Mouse (Mus musculus) G1E (cell line): ENCODE measurements around the gene Eya3. TPM values are rescaled to one million over a fixed set of nuclear protein-coding genes. Genes with fewer than 3 reads are reported as not detected.

Experiments used
- ATAC-seq: 2 replicates; pipeline ENCODE4 v1.8.0; 2016; ENCODE audit warnings: mild to moderate bottlenecking; ENCODE audit not compliant: insufficient number of reproducible peaks, poor library complexity, low FRiP score, severe bottlenecking; ENCODE audit errors: extremely low read depth
- DNase-seq: peaks from one replicate; pipeline ENCODE4 v3.0.0; 2012; ENCODE audit warnings: low spot score
- H3K27me3 ChIP-seq: 2 replicates; pipeline ENCODE4 v1.6.1; 2012; ENCODE audit warnings: mild to moderate bottlenecking, low read length, inconsistent platforms; ENCODE audit not compliant: insufficient read depth
- H3K36me3 ChIP-seq: replicated peaks from 2 replicates; pipeline ENCODE3; 2012; ENCODE audit warnings: mild to moderate bottlenecking, inconsistent platforms
- H3K4me1 ChIP-seq: 2 replicates; pipeline ENCODE4 v1.6.1; 2012; ENCODE audit warnings: low read depth, low read length, inconsistent platforms, mixed read lengths; ENCODE audit not compliant: insufficient read depth
- H3K4me3 ChIP-seq: 2 replicates; pipeline ENCODE4 v1.5.1; 2012; ENCODE audit warnings: low read depth, mild to moderate bottlenecking, inconsistent platforms, low read length, moderate library complexity, mixed read lengths
- H3K9me3 ChIP-seq: replicated peaks from 2 replicates; pipeline ENCODE4 v1.6.1; 2012; ENCODE audit warnings: inconsistent platforms
- CTCF ChIP-seq: IDR thresholded peaks from 2 replicates; pipeline ENCODE4 v1.5.1; 2012; ENCODE audit warnings: low read depth, low read length, inconsistent platforms, mixed read lengths
- GATA1 ChIP-seq: IDR thresholded peaks from 2 replicates; pipeline ENCODE4 v1.6.1; 2012; ENCODE audit warnings: borderline replicate concordance, low read length, inconsistent platforms, mixed read lengths
- GATA2 ChIP-seq: IDR thresholded peaks from 2 replicates; pipeline ENCODE4 v1.6.1; 2012; ENCODE audit warnings: low read depth, low read length, inconsistent platforms, borderline replicate concordance
- POLR2AphosphoS5 ChIP-seq: IDR thresholded peaks from 2 replicates; pipeline ENCODE4 v1.6.1; 2012; ENCODE audit warnings: low read depth, low read length, inconsistent platforms; ENCODE audit not compliant: insufficient replicate concordance
- TAL1 ChIP-seq: conservative IDR thresholded peaks from 2 replicates; pipeline ENCODE4 v1.6.1; 2012; ENCODE audit warnings: low read depth, low read length, inconsistent platforms, mixed read lengths
- polyA plus RNA-seq: library from polyadenylated mRNA; stranded (reverse); fragments of >175 nt; gene quantifications from 2 replicates; pipeline ENCODE4 v1.2.3, GENCODE M21; 2012
- total RNA-seq, 2 experiments: library from RNA; stranded (forward) in 1 of 2; stranded (reverse) in 1 of 2; fragments of 200-1000 nt in 1 of 2; fragments of >200 nt in 1 of 2; fragmentation: Nextera tagmentation in 1 of 2; gene quantifications; 2 replicates each; pipeline ENCODE4 v1.2.3; 2014 to 2017

Gene Eya3
- total and polyA plus RNA-seq, 3 experiments, result 4.3 to 101 (median 35.0) TPM

GRCm38 (mm10) chr4:132767914-132768876 lies 129.4 kb downstream of the Eya3 start, which contains the start of gene Rpa2:
Gene Rpa2 (plus strand): TSS chr4:132768332.
- H3K27me3 ChIP-seq, result no peaks in the 10 kb centered on the region
- peak within 1 kb of the TSS; percentile 93 for H3K4me3 ChIP-seq
- H3K9me3 ChIP-seq, result no peaks in the 10 kb centered on the region
- no peak for TF ChIP-seq GATA1
- ATAC-seq, result peak; percentile 98
- DNase-seq, result peak; percentile 93
- peaks cover 39% of the 10 kb centered on the region for H3K36me3 ChIP-seq
- H3K4me1 ChIP-seq, result peaks cover 32% of the 10 kb centered on the region

GRCm38 (mm10) chr4:132771776-132772175 lies 133.0 kb downstream of the Eya3 start:
- ATAC-seq, result no peak
- H3K9me3 ChIP-seq, result no peaks in the 10 kb centered on the region
- DNase-seq, result no peak
- TF ChIP-seq POLR2AphosphoS5 (no peak), GATA2 (no peak), TAL1 (no peak), GATA1 (no peak), CTCF (no peak)
- peaks cover 75% of the 10 kb centered on the region for H3K36me3 ChIP-seq
- no peaks in the 10 kb centered on the region for H3K27me3 ChIP-seq
- H3K4me3 ChIP-seq, result no peak overlapping the region
- peaks cover 40% of the 10 kb centered on the region for H3K4me1 ChIP-seq

Other genes starting within 250 kb of the Eya3 start
- 72.5 and 86.2 TPM in 2 replicates for gene Phactr4, start 216.5 kb upstream of the Eya3 start, total RNA-seq (2014; fragmentation: Nextera tagmentation)
- gene Phactr4, start 216.5 kb upstream of the Eya3 start, total RNA-seq (2017), result 5.5 and 7.7 TPM in 2 replicates
- 15.0 and 15.2 TPM in 2 replicates for gene Phactr4, start 216.5 kb upstream of the Eya3 start, polyA plus RNA-seq
- 20.5 and 21.2 TPM in 2 replicates for gene Med18, start 175.1 kb upstream of the Eya3 start, total RNA-seq (2014; fragmentation: Nextera tagmentation)
- 20.9 and 22.2 TPM in 2 replicates for gene Med18, start 175.1 kb upstream of the Eya3 start, total RNA-seq (2017)
- 7.8 and 8.1 TPM in 2 replicates for gene Med18, start 175.1 kb upstream of the Eya3 start, polyA plus RNA-seq
- gene Sesn2, start 128.5 kb upstream of the Eya3 start, total RNA-seq (2014; fragmentation: Nextera tagmentation), result 51.6 and 51.8 TPM in 2 replicates
- gene Sesn2, start 128.5 kb upstream of the Eya3 start, total RNA-seq (2017), result 7.5 and 8.4 TPM in 2 replicates
- 38.4 and 41.0 TPM in 2 replicates for gene Sesn2, start 128.5 kb upstream of the Eya3 start, polyA plus RNA-seq
- 797 and 914 TPM in 2 replicates for gene Atpif1, start 105.3 kb upstream of the Eya3 start, total RNA-seq (2014; fragmentation: Nextera tagmentation)
- 868 and 1,005 TPM in 2 replicates for gene Atpif1, start 105.3 kb upstream of the Eya3 start, total RNA-seq (2017)
- 155 and 240 TPM in 2 replicates for gene Atpif1, start 105.3 kb upstream of the Eya3 start, polyA plus RNA-seq
- 240 and 275 TPM in 2 replicates for gene Dnajc8, start 103.4 kb upstream of the Eya3 start, total RNA-seq (2014; fragmentation: Nextera tagmentation)
- gene Dnajc8, start 103.4 kb upstream of the Eya3 start, total RNA-seq (2017), result 329 and 337 TPM in 2 replicates
- gene Dnajc8, start 103.4 kb upstream of the Eya3 start, polyA plus RNA-seq, result 164 and 213 TPM in 2 replicates
- gene Ptafr, start 74.9 kb upstream of the Eya3 start, total RNA-seq (2014; fragmentation: Nextera tagmentation), result not detected in 2 replicates
- gene Ptafr, start 74.9 kb upstream of the Eya3 start, total RNA-seq (2017), result 2.0 and 2.1 TPM in 2 replicates
- 0.02 and 0.03 TPM in 2 replicates for gene Ptafr, start 74.9 kb upstream of the Eya3 start, polyA plus RNA-seq
- 0.75 and 1.2 TPM in 2 replicates for gene Xkr8, start 93.6 kb downstream of the Eya3 start, total RNA-seq (2014; fragmentation: Nextera tagmentation)
- 1.6 and 5.1 TPM in 2 replicates for gene Xkr8, start 93.6 kb downstream of the Eya3 start, total RNA-seq (2017)
- gene Xkr8, start 93.6 kb downstream of the Eya3 start, polyA plus RNA-seq, result 0.17 and 0.46 TPM in 2 replicates
- not detected in 2 replicates for gene Smpdl3b, start 118.3 kb downstream of the Eya3 start, total RNA-seq (2014; fragmentation: Nextera tagmentation)
- 0.23 and 0.33 TPM in 2 replicates for gene Smpdl3b, start 118.3 kb downstream of the Eya3 start, total RNA-seq (2017)
- gene Smpdl3b, start 118.3 kb downstream of the Eya3 start, polyA plus RNA-seq, result 0.04 and 0.08 TPM in 2 replicates
- gene Rpa2, start 129.3 kb downstream of the Eya3 start, total RNA-seq (2014; fragmentation: Nextera tagmentation), result 48.8 and 56.5 TPM in 2 replicates
- 76.3 and 83.1 TPM in 2 replicates for gene Rpa2, start 129.3 kb downstream of the Eya3 start, total RNA-seq (2017)
- gene Rpa2, start 129.3 kb downstream of the Eya3 start, polyA plus RNA-seq, result 109 and 132 TPM in 2 replicates
- 0.38 TPM in 1 of 2 replicates, not detected in the other for gene Themis2, start 157.4 kb downstream of the Eya3 start, total RNA-seq (2014; fragmentation: Nextera tagmentation)
- gene Themis2, start 157.4 kb downstream of the Eya3 start, total RNA-seq (2017), result 0.29 and 0.55 TPM in 2 replicates
- 0.16 and 0.32 TPM in 2 replicates for gene Themis2, start 157.4 kb downstream of the Eya3 start, polyA plus RNA-seq
- gene Ppp1r8, start 204.2 kb downstream of the Eya3 start, total RNA-seq (2014; fragmentation: Nextera tagmentation), result 52.9 and 58.8 TPM in 2 replicates
- 69.7 and 73.5 TPM in 2 replicates for gene Ppp1r8, start 204.2 kb downstream of the Eya3 start, total RNA-seq (2017)
- gene Ppp1r8, start 204.2 kb downstream of the Eya3 start, polyA plus RNA-seq, result 42.8 and 52.6 TPM in 2 replicates
- 34.8 and 36.9 TPM in 2 replicates for gene Stx12, start 245.5 kb downstream of the Eya3 start, total RNA-seq (2014; fragmentation: Nextera tagmentation)
- 35.2 and 39.6 TPM in 2 replicates for gene Stx12, start 245.5 kb downstream of the Eya3 start, total RNA-seq (2017)
- 6.6 and 6.7 TPM in 2 replicates for gene Stx12, start 245.5 kb downstream of the Eya3 start, polyA plus RNA-seq